Mouse (Mus musculus): ENCODE results near the gene Ralgapa1. TPM values are rescaled to one million over a fixed set of nuclear protein-coding genes. Genes with fewer than 3 reads are reported as not detected.

The Ralgapa1 gene
- total and polyA plus RNA-seq, 3 experiments, result 14.1 to 111 (median 29.7) TPM

GRCm38 (mm10) chr12:55859409-55860349 lies 38.7 kb upstream of the Ralgapa1 start:
- Histone ChIP-seq H3K27me3 (ENCODE audit: control insufficient read depth in 1 of 2, insufficient read depth in 2 of 2, low read length in 2 of 2) (no peaks in the 10 kb centered on the region), H3K9me3 (replicated peaks; ENCODE audit: insufficient read depth, low read length) (no peaks in the 10 kb centered on the region), H3K79me2 (ENCODE audit: control insufficient read depth, insufficient read depth, low read length, poor library complexity) (no peaks in the 10 kb centered on the region), H3K4me3 (ENCODE audit: control insufficient read depth in 1 of 2, insufficient read depth in 1 of 2, low read depth in 2 of 2, low read length in 2 of 2) (no peak overlapping the region), H3K9ac (ENCODE audit: control insufficient read depth, low read depth, low read length, poor library complexity, severe bottlenecking) (no peak overlapping the region), H3K27ac (ENCODE audit: control insufficient read depth, low read depth, low read length) (no peak overlapping the region), H3K4me1 (ENCODE audit: control insufficient read depth in 1 of 2, insufficient read depth in 2 of 2, low read length in 2 of 2) (no peaks in the 10 kb centered on the region), H3K36me3 (ENCODE audit: control insufficient read depth in 1 of 2, insufficient read depth in 2 of 2, low read length in 2 of 2) (peaks cover 0 to 13% of the 10 kb centered on the region in 2 experiments; a peak in 2 of 4 replicates)
- no peak for DNase-seq (ENCODE audit: low read depth, low spot score)
- TF ChIP-seq TAL1 (IDR thresholded peaks at IDR 0.05; ENCODE audit: low read length) (no peak), KAT2A (conservative IDR thresholded peaks at IDR 0.05; ENCODE audit: low read depth, low read length) (no peak), TBP (IDR thresholded peaks at IDR 0.05; ENCODE audit: low read depth, low read length) (no peak), ZKSCAN1 (IDR thresholded peaks at IDR 0.05; ENCODE audit: low read depth, low read length) (no peak), GATA1 (IDR thresholded peaks at IDR 0.05; ENCODE audit: low read depth, low read length) (no peak), ZMIZ1 (IDR thresholded peaks at IDR 0.05; ENCODE audit: low read depth, low read length) (no peak), TCF12 (IDR thresholded peaks at IDR 0.05; ENCODE audit: low read depth, low read length) (no peak), HCFC1 (IDR thresholded peaks at IDR 0.05; ENCODE audit: low read depth, low read length) (no peak), POLR2AphosphoS2 (IDR thresholded peaks at IDR 0.05; ENCODE audit: low read length) (no peak), SMC3 (IDR thresholded peaks at IDR 0.05; ENCODE audit: low read depth, low read length) (no peak), ZNF384 (IDR thresholded peaks at IDR 0.05; ENCODE audit: low read depth, low read length) (no peak), GABPA (IDR thresholded peaks at IDR 0.05; ENCODE audit: low read depth, low read length) (no peak), CHD2 (IDR thresholded peaks at IDR 0.05; ENCODE audit: low read length) (no peak), MAZ (IDR thresholded peaks at IDR 0.05; ENCODE audit: low read depth, low read length) (no peak)

- Histone ChIP-seq H3K27me3 (ENCODE audit: control insufficient read depth in 1 of 2, insufficient read depth in 2 of 2, low read length in 2 of 2) (no peaks in the 10 kb centered on the region), H3K9me3 (replicated peaks; ENCODE audit: insufficient read depth, low read length) (no peaks in the 10 kb centered on the region), H3K36me3 (ENCODE audit: control insufficient read depth in 1 of 2, insufficient read depth in 2 of 2, low read length in 2 of 2) (peaks cover 8% of the 10 kb centered on the region in 2 experiments), H3K4me1 (ENCODE audit: control insufficient read depth in 1 of 2, insufficient read depth in 2 of 2, low read length in 2 of 2) (peaks cover 0 to 11% of the 10 kb centered on the region in 2 experiments; a peak in 3 of 4 replicates), H3K27ac (ENCODE audit: control insufficient read depth, low read depth, low read length) (no peak overlapping the region), H3K79me2 (ENCODE audit: control insufficient read depth, insufficient read depth, low read length, poor library complexity) (no peaks in the 10 kb centered on the region), H3K4me3 (ENCODE audit: control insufficient read depth in 1 of 2, insufficient read depth in 1 of 2, low read depth in 2 of 2, low read length in 2 of 2) (no peak overlapping the region), H3K9ac (ENCODE audit: control insufficient read depth, low read depth, low read length, poor library complexity, severe bottlenecking) (no peak overlapping the region)
- peak; percentile 68 for DNase-seq (ENCODE audit: low read depth, low spot score)
- TF ChIP-seq MAFK (IDR thresholded peaks at IDR 0.05; ENCODE audit: borderline replicate concordance, low read depth, low read length) (no peak), USF1 (IDR thresholded peaks at IDR 0.05; ENCODE audit: low read depth, low read length) (no peak), MYC (IDR thresholded peaks at IDR 0.05; ENCODE audit: low read depth, low read length) (no peak), USF2 (IDR thresholded peaks at IDR 0.05; ENCODE audit: borderline replicate concordance in 1 of 2, insufficient read depth in 1 of 2, low read depth in 1 of 2, low read length in 2 of 2) (no peak), MXI1 (IDR thresholded peaks at IDR 0.05; ENCODE audit: low read depth, low read length) (no peak; the same call in 1 of the 2 replicates), KAT2A (conservative IDR thresholded peaks at IDR 0.05; ENCODE audit: low read depth, low read length) (no peak), POLR2AphosphoS2 (IDR thresholded peaks at IDR 0.05; ENCODE audit: low read length) (no peak), ZNF384 (IDR thresholded peaks at IDR 0.05; ENCODE audit: low read depth, low read length) (no peak), CTCF (IDR thresholded peaks at IDR 0.05 in 2 of 3, conservative IDR thresholded peaks at IDR 0.05 in 1 of 3; ENCODE audit: control insufficient read depth in 1 of 3, insufficient read depth in 1 of 3, low read depth in 2 of 3, low read length in 3 of 3, poor library complexity in 1 of 3, severe bottlenecking in 1 of 3) (peak in 1 of 3 experiments; percentile 18; a peak in 1 of 6 replicates), SIN3A (IDR thresholded peaks at IDR 0.05; ENCODE audit: low read length) (peak; percentile 59; the same call in 1 of the 2 replicates), UBTF (IDR thresholded peaks at IDR 0.05; ENCODE audit: borderline replicate concordance, insufficient read depth, low read depth, low read length) (no peak), NRF1 (IDR thresholded peaks at IDR 0.05; ENCODE audit: insufficient read depth, low read depth, low read length, poor library complexity, severe bottlenecking) (no peak), EP300 (IDR thresholded peaks at IDR 0.05; ENCODE audit: low read depth in 1 of 2, low read length in 2 of 2) (peak; percentile 81 to 88), MAZ (IDR thresholded peaks at IDR 0.05; ENCODE audit: low read depth, low read length) (no peak), MEF2A (IDR thresholded peaks at IDR 0.05; ENCODE audit: extremely low read depth, insufficient replicate concordance, low read depth, low read length, poor library complexity, severe bottlenecking) (no peak), HCFC1 (IDR thresholded peaks at IDR 0.05; ENCODE audit: low read depth, low read length) (no peak), GABPA (IDR thresholded peaks at IDR 0.05; ENCODE audit: low read depth, low read length) (no peak), TBP (IDR thresholded peaks at IDR 0.05; ENCODE audit: low read depth, low read length) (no peak), RAD21 (IDR thresholded peaks at IDR 0.05; ENCODE audit: low read depth, low read length) (no peak), CHD2 (IDR thresholded peaks at IDR 0.05; ENCODE audit: low read length) (no peak), MAX (IDR thresholded peaks at IDR 0.05; ENCODE audit: low read length) (0 out of 2 replicates have a peak, but pooled peaks have one; percentile 16), TCF12 (IDR thresholded peaks at IDR 0.05; ENCODE audit: low read depth, low read length) (peak; percentile 81)
These were observed 29.7 kb upstream of the Ralgapa1 start for GRCm38 (mm10) chr12:55850650-55851049.
